Mouse (Mus musculus): Measurements from ENCODE around the gene Clps. TPM values are rescaled to one million over a fixed set of nuclear protein-coding genes. Genes with fewer than 3 reads are reported as not detected.
A peak's percentile ranks its signal among the peaks of the same experiment; 100 is the strongest.
"Not testable (repeated sequence)": the region's sequence is repeated elsewhere in the genome, so short reads cannot be mapped to it uniquely, and the experiment has no call there.

Clps gene
- total RNA-seq, 2 experiments from 2014 or later = not detected

DNA sequence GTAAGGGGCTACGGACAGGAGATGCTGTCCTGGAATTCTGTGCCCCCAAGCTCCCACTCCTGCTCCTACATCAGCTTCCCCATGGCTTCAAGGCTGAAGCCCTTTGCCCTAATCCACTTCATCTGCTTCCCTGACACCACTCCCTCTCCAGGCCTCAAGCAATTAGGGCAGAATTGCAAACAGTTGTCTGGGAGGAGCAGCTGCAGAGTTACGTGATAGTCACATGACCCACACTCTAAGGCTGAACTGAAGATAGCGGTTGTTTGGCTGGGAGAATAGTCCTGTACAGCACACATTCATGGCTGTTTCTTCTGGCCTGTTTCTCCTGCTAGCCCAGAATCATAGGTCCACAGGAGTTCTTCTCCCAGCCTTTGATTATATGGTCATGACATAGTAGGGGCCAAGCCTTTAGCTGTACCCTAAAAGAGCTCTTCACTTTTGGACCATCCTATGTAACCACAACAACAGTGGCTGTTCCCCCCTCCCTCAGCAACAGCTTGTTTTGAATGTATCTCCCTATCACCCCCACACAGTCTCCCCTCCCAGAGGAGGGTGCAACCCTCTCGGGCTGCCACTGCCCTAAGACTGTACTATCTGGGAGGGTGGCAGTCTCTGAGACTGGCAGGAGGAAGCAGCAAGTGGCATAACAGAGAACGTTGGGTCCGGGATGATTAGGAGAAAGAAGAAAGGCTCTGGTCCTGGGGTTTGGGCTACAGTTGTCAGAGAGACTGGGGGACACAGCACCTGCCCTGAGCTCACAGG is 3.8 kb downstream of the Clps start:
- DNase-seq (ENCODE audit: low spot score in 2 of 2) = no peak
- intact Hi-C loops (cut with DNase I) = no loop called here

GRCm38 (mm10) chr17:28554021-28554420 is 6.5 kb downstream of the Clps start:
- DNase-seq (ENCODE audit: low spot score in 2 of 2); intact Hi-C loops (cut with DNase I): not testable (repeated sequence)

DNA sequence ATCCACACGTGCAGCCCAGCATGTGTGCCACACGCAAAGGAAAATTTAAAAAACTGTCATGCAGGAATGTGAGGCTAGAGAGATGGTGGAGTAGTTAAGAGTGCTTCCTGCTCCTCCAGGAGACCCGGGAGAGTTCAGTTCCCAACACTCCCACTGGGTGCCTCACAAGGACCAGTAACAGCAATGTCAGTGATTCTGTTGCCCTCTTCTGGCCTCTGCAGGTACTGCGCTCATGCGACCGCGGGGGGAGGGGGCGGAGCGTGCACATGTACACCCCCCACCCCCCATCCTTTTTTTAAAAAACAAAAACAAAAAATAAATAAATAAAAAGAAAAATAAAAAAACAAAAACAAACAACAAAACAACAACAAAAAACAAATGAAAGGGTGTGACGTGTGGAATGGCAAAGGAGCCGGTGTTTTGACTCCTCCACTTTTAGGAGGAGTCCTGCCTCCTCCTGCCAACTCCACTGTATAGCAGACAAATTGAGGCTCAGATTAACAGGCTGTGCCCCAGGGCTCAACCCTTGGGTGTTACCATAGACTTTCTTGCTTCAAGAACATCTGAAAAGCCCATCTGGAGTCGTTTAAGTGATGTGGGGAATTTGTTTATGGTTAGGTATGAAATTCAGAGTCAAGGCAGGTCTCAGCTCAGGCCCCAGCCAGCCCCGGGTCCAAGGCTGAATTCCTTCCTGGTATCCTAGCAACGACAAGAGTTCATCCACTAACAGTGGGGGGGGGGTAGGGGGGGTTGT is 7.3 kb downstream of the Clps start:
- peak; percentile 42 to 78 for DNase-seq (ENCODE audit: low spot score in 2 of 2)
- intact Hi-C loops (cut with DNase I) = no loop called here

GRCm38 (mm10) chr17:28549111-28549510 is 11.5 kb downstream of the Clps start, which contains the start of gene Clpsl2:
Clpsl2 (plus strand) TSS chr17:28549411.
- intact Hi-C loops (cut with DNase I) = no loop called here
- DNase-seq (ENCODE audit: low spot score in 2 of 2) = no peak

DNA sequence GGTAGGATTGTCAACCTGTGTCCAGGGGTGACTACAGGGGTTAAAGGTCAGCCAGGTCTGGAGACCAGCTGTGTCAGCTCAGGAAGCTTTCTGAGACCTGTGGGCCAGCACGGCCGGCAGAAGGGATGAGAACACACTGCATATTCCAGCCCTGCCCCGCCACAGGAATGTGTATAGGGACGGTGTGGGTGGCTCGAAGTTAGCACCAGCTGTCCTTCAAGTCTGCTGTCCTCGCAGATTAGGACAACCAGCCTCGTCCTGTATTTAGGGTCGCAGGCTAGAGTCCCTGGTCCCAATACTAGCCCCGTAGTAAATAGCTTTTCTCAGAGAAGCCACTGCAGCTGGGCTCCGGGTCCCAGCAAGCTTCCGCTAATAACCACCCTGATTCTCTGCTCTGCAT is 12.0 kb downstream of the Clps start:
- intact Hi-C loops (cut with DNase I) = no loop called here
- DNase-seq (ENCODE audit: low spot score in 2 of 2) = no peak

DNA sequence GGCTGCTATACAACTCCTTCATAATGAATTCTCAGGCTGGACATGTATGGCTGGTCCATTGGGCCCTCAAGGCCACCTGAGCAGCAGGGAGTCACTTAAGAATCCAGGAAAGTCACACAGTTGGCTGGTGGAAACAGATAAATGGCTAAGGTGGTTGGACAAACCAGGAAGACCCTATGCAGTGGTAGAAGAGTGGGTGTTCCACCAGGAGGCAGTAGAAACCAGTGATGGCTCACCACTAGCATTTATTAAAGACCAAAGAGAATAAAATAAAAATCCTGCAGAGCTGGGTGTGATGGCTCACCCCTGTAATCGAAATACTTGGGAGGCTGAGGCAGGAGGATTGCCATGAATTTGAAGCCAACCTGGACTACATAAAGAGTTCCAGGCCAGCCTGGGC is 13.6 kb downstream of the Clps start:
- intact Hi-C loops (cut with DNase I) = no loop called here
- DNase-seq (ENCODE audit: low spot score in 2 of 2) = no peak

GRCm38 (mm10) chr17:28537881-28538280 is 22.7 kb downstream of the Clps start:
- intact Hi-C loops (cut with DNase I) = no loop called here

GRCm38 (mm10) chr17:28533327-28533726 is 27.2 kb downstream of the Clps start:
- intact Hi-C loops (cut with DNase I) = no loop called here
- no peak for DNase-seq (ENCODE audit: low spot score in 2 of 2)

More at GRCm38 (mm10) chr17:28537881-28538280, 22.7 kb downstream of the Clps start:
- DNase-seq (ENCODE audit: low spot score in 2 of 2) = no peak

- intact Hi-C loops (cut with DNase I) = no loop called here
- DNase-seq (ENCODE audit: low spot score in 2 of 2) = no peak
Observed at GRCm38 (mm10) chr17:28532557-28532956, 28.0 kb downstream of the Clps start.

DNA sequence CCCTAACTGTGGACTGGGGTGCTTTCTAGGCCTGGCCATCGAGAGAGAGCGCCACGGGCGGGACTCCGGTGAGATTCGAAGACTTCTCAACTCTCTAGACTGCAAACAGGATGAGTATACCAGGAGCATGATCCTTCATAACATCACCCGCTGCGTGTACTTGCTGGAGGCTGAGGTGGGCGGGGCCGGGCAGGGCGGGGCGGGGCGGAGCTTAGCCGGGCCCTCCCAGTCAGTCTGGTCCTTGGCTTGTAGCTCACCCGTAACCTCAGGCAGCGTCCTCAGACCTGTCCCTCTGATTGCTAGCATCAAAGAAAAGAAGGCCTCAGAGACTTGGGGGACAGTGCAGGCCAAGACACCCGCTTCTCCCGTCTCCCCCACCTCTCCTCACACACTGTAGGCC is 28.6 kb downstream of the Clps start:
- no peak for DNase-seq (ENCODE audit: low spot score in 2 of 2)

GRCm38 (mm10) chr17:28530506-28530905 is 30.1 kb downstream of the Clps start, which contains the start of gene Armc12:
Armc12 (plus strand) TSS chr17:28530806.
- no peak for DNase-seq (ENCODE audit: low spot score in 2 of 2)
- intact Hi-C loops (cut with DNase I) = no loop called here

More for the DNA sequence above, 28.6 kb downstream of the Clps start:
- intact Hi-C loops (cut with DNase I) = no loop called here

DNA sequence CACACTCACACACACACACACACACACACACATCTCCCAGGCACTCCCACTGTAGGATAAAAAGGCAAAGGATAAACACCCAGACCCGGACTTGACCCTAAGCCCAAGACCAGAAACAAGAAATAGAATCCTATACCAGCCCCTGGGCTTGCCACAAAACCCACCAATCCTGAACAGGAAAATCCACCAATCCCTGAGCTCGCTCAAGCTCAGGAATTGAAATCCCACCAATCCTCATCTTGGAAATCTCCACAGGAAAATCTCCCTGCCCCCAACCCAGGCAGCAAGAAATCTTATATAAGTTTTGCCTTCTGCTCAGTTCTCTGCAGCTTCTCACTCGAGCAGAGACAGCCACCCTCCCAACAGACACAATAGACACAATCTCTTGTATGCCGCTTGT is 31.4 kb downstream of the Clps start:
- intact Hi-C loops (cut with DNase I) = loop anchor here (2.0 kb wide), 1 partner anchor 142 kb away; no protein-coding TSS in a partner anchor
- DNase-seq (ENCODE audit: low spot score in 2 of 2) = no peak

GRCm38 (mm10) chr17:28528043-28528351 is 32.6 kb downstream of the Clps start:
- intact Hi-C loops (cut with DNase I) = loop anchor here (1.0 to 2.0 kb wide), 2 partner anchors 121 to 141 kb away; no protein-coding TSS in a partner anchor

GRCm38 (mm10) chr17:28527184-28528042 is 33.2 kb downstream of the Clps start:
- no peak for DNase-seq (ENCODE audit: low spot score in 2 of 2)

More at GRCm38 (mm10) chr17:28528043-28528351, 32.6 kb downstream of the Clps start:
- DNase-seq (ENCODE audit: low spot score in 2 of 2) = peak; percentile 87 to 88

GRCm38 (mm10) chr17:28524831-28525430 is 35.6 kb downstream of the Clps start:
- DNase-seq (ENCODE audit: low spot score in 2 of 2) = no peak
- intact Hi-C loops (cut with DNase I) = loop anchor here (5.0 kb wide), 1 partner anchor 198 kb away; the partner anchor contains the start of gene Rpl10a

More at GRCm38 (mm10) chr17:28527184-28528042, 33.2 kb downstream of the Clps start:
- intact Hi-C loops (cut with DNase I) = loop anchor here (1.0 to 2.0 kb wide), 2 partner anchors 120 to 141 kb away; no protein-coding TSS in a partner anchor

GRCm38 (mm10) chr17:28524009-28524695 is 36.4 kb downstream of the Clps start:
- no peak for DNase-seq (ENCODE audit: low spot score in 2 of 2)
- intact Hi-C loops (cut with DNase I) = loop anchor here (5.0 kb wide), 1 partner anchor 197 kb away; the partner anchor contains the start of gene Rpl10a

- no peak for DNase-seq (ENCODE audit: low spot score in 2 of 2)
- intact Hi-C loops (cut with DNase I) = loop anchor here (1.0 to 5.0 kb wide), 3 partner anchors 38 to 291 kb away; partner anchors contain the start of genes Ppard and Rpl10a
Observed at GRCm38 (mm10) chr17:28523355-28524008, 37.1 kb downstream of the Clps start.
